Mouse (Mus musculus) bone marrow, adult 2 months (tissue): Measurements from ENCODE around the gene Gas8. TPM values are rescaled to one million over a fixed set of nuclear protein-coding genes. Genes with fewer than 3 reads are reported as not detected.
"Not testable (repeated sequence)": the region's sequence is repeated elsewhere in the genome, so short reads cannot be mapped to it uniquely, and the experiment has no call there.

Experiments
- H3K27ac ChIP-seq: fragments of 200-500 bp; 2 replicates; pipeline ENCODE4 v1.5.1; 2012; ENCODE audit warnings: low read depth, mild to moderate bottlenecking, control low read depth, inconsistent platforms, low read length; ENCODE audit not compliant: control insufficient read depth, poor library complexity, insufficient read depth
- H3K4me1 ChIP-seq: fragments of 200-500 bp; 2 replicates; pipeline ENCODE4 v1.6.1; 2011; ENCODE audit warnings: low read length; ENCODE audit not compliant: control insufficient read depth, insufficient read depth
- H3K4me3 ChIP-seq: fragments of 200-500 bp; replicated peaks from 2 replicates; pipeline ENCODE3; 2011; ENCODE audit warnings: mild to moderate bottlenecking, low read depth, low read length, control low read depth; ENCODE audit not compliant: control insufficient read depth
- CTCF ChIP-seq: fragments of 200-500 bp; IDR thresholded peaks from 2 replicates; pipeline ENCODE4 v1.5.1; 2011; ENCODE audit warnings: low read length, control low read depth; ENCODE audit not compliant: control insufficient read depth, insufficient read depth
- POLR2A ChIP-seq: fragments of 200-500 bp; IDR thresholded peaks from 2 replicates; pipeline ENCODE4 v1.6.1; 2011; ENCODE audit warnings: low read depth, mild to moderate bottlenecking, control low read depth, low read length, borderline replicate concordance; ENCODE audit not compliant: control insufficient read depth
- WGBS: fragments of 180-500 bp; shearing (Covaris S2); methylation state at CpG from one replicate; pipeline ENCODE4 v1.1.7; 2018; 5-methylcytosine and 5-hydroxymethylcytosine counted together
- polyA plus RNA-seq: library from polyadenylated mRNA; stranded (reverse); fragments of >200 nt; gene quantifications from 2 replicates; pipeline ENCODE4 v1.2.4, GENCODE M21; 2011; ENCODE audit warnings: low replicate concordance; ENCODE audit not compliant: missing spikeins, insufficient read depth, insufficient read length

Gene Gas8
- polyA plus RNA-seq, 1 experiment = 6.3 TPM

DNA sequence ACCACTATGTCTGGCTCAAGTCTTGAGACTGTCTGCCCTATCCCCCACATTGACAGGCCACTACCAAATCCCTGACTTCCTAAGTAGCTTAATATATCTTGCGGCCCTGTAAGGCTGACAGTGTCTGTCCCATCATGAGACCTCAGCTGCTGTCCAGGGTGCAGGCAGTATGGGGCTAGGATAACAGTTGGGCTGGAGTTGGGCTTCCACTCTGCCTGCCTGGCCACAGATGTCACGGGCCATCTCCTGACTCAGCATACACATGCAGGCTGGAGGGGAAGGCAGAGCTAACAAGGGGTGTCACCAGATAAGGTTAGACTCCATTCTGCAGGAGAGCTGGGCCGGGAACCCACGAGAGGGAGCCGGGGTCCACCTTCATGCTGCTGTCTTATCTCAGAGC is 11.5 kb upstream of the Gas8 start:
- no peak overlapping the region for H3K4me3 ChIP-seq
- no peaks in the 10 kb centered on the region for H3K4me1 ChIP-seq
- TF ChIP-seq CTCF = no peak
- no peak for TF ChIP-seq POLR2A
- no peak overlapping the region for H3K27ac ChIP-seq
- 68% methylated on average over 5 of the region's 5 CpGs for WGBS

- no peak overlapping the region for H3K4me3 ChIP-seq
- H3K4me1 ChIP-seq = no peaks in the 10 kb centered on the region
- WGBS = 75% methylated on average over 5 of the region's 5 CpGs
- H3K27ac ChIP-seq = no peak overlapping the region
- TF ChIP-seq CTCF = no peak
These were observed 7.8 kb upstream of the Gas8 start for GRCm38 (mm10) chr8:123510819-123511218.

DNA sequence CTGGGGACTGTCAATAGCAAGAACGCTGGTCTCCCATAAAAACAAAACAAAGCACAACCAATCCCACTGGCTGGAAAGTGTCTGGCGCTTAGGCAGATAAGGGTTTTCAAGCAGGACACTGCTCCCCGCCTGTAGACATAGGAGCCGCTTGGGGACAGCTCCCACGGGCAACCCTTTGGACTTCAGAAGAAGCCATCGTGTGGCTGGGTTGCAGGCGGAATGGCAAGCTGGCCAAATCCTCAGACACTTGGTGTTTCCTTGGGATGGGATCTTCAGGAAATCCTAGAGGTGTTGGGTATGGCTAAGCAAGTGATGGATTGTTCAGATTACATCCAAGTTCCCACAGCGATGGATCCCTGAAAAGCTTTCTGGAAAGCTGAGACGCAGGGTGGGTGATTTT is 4.5 kb upstream of the Gas8 start:
- H3K4me1 ChIP-seq = no peaks in the 10 kb centered on the region
- TF ChIP-seq CTCF = no peak
- TF ChIP-seq POLR2A = no peak
- no peak overlapping the region for H3K4me3 ChIP-seq
- no peak overlapping the region for H3K27ac ChIP-seq
- 26% methylated on average over 9 of the region's 9 CpGs for WGBS

DNA sequence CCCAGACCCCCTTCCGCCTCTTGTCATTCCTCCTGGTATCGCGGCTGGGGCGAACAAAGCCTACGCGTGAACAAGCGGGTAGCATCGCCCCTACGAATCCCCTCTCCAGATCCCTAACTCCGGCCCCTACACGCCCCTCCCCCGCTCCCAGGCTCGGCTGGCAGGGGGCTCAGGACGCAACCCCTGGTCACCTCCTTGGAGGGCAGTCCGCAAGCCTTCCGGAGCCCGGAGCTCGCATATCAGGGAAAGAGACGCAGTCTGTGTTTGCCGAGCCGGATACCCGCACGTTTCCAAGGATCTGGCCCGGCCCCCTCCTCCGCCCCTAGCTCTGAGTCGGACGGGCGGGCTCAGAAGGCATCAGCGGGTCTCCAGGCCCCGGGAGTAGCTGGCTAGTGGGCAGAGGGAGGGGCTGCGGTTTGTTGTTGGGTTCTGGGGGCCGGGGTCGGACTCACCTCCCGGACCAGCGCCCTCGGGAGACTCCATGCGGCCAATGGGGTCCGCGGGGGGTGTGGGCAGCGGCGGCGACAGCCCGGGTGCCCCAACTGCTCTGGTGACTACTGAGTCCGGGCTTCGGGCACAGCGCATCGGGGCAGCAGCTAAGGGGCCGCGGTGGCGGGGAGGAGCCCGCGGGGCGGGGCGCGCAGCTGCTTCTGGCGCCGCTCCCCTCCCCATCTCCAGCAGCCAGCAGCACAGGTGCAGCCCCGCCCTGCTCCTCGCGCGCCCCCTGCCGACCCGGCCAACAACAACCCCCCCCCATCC is 3.7 kb upstream of the Gas8 start, which contains the start of gene Dbndd1:
Gene Dbndd1, minus strand, starts transcription at position 683 of the 759 bp plus-strand sequence.
- TF ChIP-seq CTCF (peak; percentile 3; the same call in 1 of the 2 replicates), POLR2A (no peak)
- no peak within 1 kb of the TSS for H3K27ac ChIP-seq
- H3K4me3 ChIP-seq = no peak within 1 kb of the TSS
- under 1% methylated on average over 60 of the region's 63 CpGs for WGBS
- H3K4me1 ChIP-seq = peaks cover 3% of the 10 kb centered on the region; the same call in 1 of the 2 replicates

DNA sequence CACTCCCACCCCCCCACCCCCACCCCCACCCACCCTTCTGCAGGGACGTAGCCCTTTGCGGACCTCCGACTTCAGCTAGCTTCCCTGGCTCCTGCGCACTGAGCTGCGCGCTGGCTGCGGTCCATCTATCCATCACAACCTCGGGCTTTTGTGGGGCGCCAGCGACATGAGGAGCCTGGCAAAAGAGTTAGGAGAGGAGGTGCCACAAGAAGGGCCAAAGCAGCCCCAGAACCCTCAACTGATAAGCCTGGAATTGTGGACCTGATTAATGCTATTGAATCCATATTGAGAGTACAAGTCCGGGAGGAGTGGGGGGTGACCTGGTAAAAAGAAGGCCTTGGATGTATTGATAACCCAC is 3.1 kb upstream of the Gas8 start:
- Histone ChIP-seq H3K27ac (no peak overlapping the region), H3K4me1 (peaks cover 3% of the 10 kb centered on the region; the same call in 1 of the 2 replicates), H3K4me3 (no peak overlapping the region)
- WGBS = 2% methylated on average over 11 of the region's 11 CpGs
- TF ChIP-seq CTCF = no peak
- TF ChIP-seq POLR2A = no peak

DNA sequence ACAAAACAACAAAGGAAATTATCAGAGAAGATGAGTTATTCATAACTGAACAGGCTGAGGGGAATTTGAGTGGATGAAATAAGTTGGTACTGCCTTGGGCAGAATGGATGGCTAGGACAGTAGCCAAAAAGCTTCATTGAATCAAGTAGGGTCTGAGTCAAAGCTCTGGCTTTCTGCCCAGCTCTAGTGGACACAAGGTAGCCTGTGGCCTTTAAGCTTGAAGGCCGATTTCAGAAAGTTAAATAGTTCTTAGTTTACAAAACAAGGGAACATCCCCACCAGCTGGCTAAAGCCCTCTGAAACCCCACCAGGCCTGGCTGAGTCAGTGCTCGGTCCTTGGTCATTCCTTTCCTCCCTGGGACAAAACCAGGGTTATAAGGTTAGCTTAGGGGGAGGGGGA is 2.0 kb upstream of the Gas8 start:
- H3K4me3 ChIP-seq = no peak overlapping the region
- peaks cover 3% of the 10 kb centered on the region; the same call in 1 of the 2 replicates for H3K4me1 ChIP-seq
- TF ChIP-seq POLR2A (no peak), CTCF (no peak)
- WGBS = 77% methylated on average over 2 of the region's 2 CpGs
- H3K27ac ChIP-seq = no peak overlapping the region

GRCm38 (mm10) chr8:123518172-123518571 is 462 bp upstream of the Gas8 start:
- Histone ChIP-seq H3K27ac (no peak overlapping the region), H3K4me1 (peaks cover 3% of the 10 kb centered on the region; the same call in 1 of the 2 replicates), H3K4me3 (no peak overlapping the region)
- no peak for TF ChIP-seq POLR2A
- no peak for TF ChIP-seq CTCF
- whole genome bisulfite sequencing = 29% methylated on average over 10 of the region's 10 CpGs

DNA sequence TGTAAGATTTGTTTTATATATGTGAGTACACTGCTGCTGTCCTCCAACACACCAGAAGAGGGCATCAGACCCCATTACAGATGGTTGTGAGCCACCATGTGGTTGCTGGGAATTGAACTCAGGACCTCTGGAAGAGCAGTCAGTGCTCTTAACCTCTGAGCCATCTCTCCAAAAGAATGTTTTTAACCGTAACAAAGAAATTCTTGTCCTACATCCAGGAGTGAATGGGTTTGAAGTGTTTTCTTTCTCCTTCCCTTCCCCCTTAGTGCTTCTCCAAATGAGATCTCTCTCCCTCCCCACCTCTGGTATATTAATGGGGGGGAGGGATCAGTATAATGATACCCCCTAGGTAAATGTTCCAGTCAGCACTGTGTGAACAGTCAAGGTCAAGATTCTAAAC is 1.4 kb downstream of the Gas8 start:
- H3K4me1 ChIP-seq, H3K4me3 ChIP-seq, H3K27ac ChIP-seq: not testable (repeated sequence)
- WGBS = 89% methylated on average over 1 of the region's 1 CpGs

DNA sequence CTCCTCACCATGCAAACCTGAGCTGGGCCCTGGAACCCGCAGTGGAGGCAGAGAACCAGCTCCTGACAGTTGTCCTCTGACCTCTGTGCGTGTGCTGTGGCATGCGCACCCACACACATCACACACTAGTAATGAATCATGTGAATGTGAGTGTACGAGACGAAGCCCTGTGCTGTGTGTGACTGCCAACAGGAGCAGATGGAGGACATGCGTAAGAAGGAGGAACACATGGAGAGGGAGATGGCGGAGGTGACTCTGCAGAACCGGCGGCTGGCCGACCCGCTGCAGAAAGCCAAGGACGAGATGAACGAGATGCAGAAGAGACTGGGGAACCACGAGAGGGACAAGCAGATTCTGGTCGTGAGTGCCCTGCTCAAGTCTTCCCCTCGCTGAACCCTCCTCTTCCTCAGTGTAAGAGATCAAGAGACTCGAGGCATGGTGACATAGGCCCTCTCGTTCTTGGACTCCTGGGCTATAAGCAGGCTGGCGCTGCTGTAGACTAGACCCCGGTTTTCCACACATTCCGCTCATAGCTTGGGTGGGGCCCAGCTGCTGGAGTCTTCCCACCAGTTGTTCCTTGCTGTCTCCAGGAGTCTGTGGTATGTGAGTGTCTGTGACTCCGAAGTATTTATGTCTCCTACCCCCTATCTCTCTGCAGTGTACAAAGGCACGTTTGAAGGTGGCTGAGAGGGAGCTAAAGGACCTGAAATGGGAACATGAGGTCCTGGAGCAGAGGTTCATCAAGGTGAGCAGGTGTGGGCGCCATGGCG is 9.3 kb downstream of the Gas8 start:
- Histone ChIP-seq H3K4me3 (no peak overlapping the region), H3K27ac (no peak overlapping the region), H3K4me1 (no peaks in the 10 kb centered on the region)
- WGBS = 92% methylated on average over 25 of the region's 25 CpGs
- TF ChIP-seq POLR2A = no peak
- TF ChIP-seq CTCF = no peak
